Mouse (Mus musculus) heart, embryonic 13.5 days (tissue): Measurements from ENCODE around the gene Ush1g. TPM values are rescaled to one million over a fixed set of nuclear protein-coding genes. Genes with fewer than 3 reads are reported as not detected.

ENCODE experiments used
- ATAC-seq: fragments of 200-750 bp; cut with Nextera tagmentation; 2 replicates; pipeline ENCODE4 v1.8.0; 2017; ENCODE audit warnings: moderate TSS enrichment; ENCODE audit not compliant: insufficient number of reproducible peaks, low FRiP score, low TSS enrichment; ENCODE audit errors: extremely low read depth
- H3K27ac ChIP-seq: fragments of 300-500 bp; sonication (generic); replicated peaks from 2 replicates; pipeline ENCODE4 v1.5.1; 2015; ENCODE audit warnings: moderate library complexity, mild to moderate bottlenecking, inconsistent platforms
- H3K27me3 ChIP-seq: fragments of 300-500 bp; sonication (generic); replicated peaks from 2 replicates; pipeline ENCODE4 v1.6.1; 2015; ENCODE audit warnings: mild to moderate bottlenecking, inconsistent platforms
- H3K36me3 ChIP-seq: fragments of 300-500 bp; sonication (generic); 2 replicates; pipeline ENCODE4 v1.6.1; 2015; ENCODE audit warnings: mild to moderate bottlenecking, inconsistent platforms
- H3K4me1 ChIP-seq: fragments of 300-500 bp; sonication (generic); 2 replicates; pipeline ENCODE4 v1.6.1; 2015; ENCODE audit warnings: inconsistent platforms
- H3K4me2 ChIP-seq: fragments of 300-500 bp; sonication (generic); 2 replicates; pipeline ENCODE4 v1.6.1; 2015; ENCODE audit warnings: inconsistent platforms, mild to moderate bottlenecking, moderate library complexity
- H3K4me3 ChIP-seq: fragments of 300-500 bp; sonication (generic); 2 replicates; pipeline ENCODE4 v1.5.1; 2015; ENCODE audit warnings: moderate library complexity, mild to moderate bottlenecking, inconsistent platforms
- H3K9ac ChIP-seq: fragments of 300-500 bp; sonication (generic); 2 replicates; pipeline ENCODE4 v1.6.1; 2015; ENCODE audit warnings: inconsistent platforms, mild to moderate bottlenecking, moderate library complexity
- H3K9me3 ChIP-seq: fragments of 300-500 bp; sonication (generic); 2 replicates; pipeline ENCODE4 v1.6.1; 2016; ENCODE audit warnings: inconsistent platforms
- WGBS: fragments of 180-500 bp; shearing (Covaris S2); methylation state at CpG from one replicate; pipeline ENCODE4 v1.1.7; 2015; ENCODE audit warnings: mixed read lengths; 5-methylcytosine and 5-hydroxymethylcytosine counted together
- polyA plus RNA-seq: library from polyadenylated mRNA; unstranded; fragments of >200 nt; fragmentation: Nextera tagmentation; extraction: Ambion mirVana; gene quantifications from 2 replicates; pipeline ENCODE4 v1.2.1, GENCODE M21; 2015

The Ush1g gene
- polyA plus RNA-seq, 1 experiment from 2014 or later = 0.13 TPM

GRCm38 (mm10) chr11:115269330-115270066, 52.3 kb downstream of the Ush1g start:
- H3K27me3 ChIP-seq = peaks cover 72% of the 10 kb centered on the region
- H3K27ac ChIP-seq = no peak overlapping the region
- no peak overlapping the region for H3K9ac ChIP-seq
- no peaks in the 10 kb centered on the region for H3K9me3 ChIP-seq
- WGBS = 86% methylated on average over 27 of the region's 27 CpGs
- no peak for ATAC-seq
- peaks cover 26% of the 10 kb centered on the region for H3K36me3 ChIP-seq
- peaks cover 28% of the 10 kb centered on the region for H3K4me1 ChIP-seq
- H3K4me3 ChIP-seq = no peak overlapping the region
- no peak overlapping the region for H3K4me2 ChIP-seq

GRCm38 (mm10) chr11:115267958-115268357, 53.9 kb downstream of the Ush1g start:
- Histone ChIP-seq H3K4me3 (no peak overlapping the region), H3K27me3 (peaks cover 87% of the 10 kb centered on the region), H3K27ac (no peak overlapping the region), H3K9ac (no peak overlapping the region), H3K4me1 (peaks cover 28% of the 10 kb centered on the region), H3K4me2 (no peak overlapping the region), H3K36me3 (peaks cover 26% of the 10 kb centered on the region), H3K9me3 (no peaks in the 10 kb centered on the region)
- no peak for ATAC-seq
- WGBS = 70% methylated on average over 11 of the region's 11 CpGs

GRCm38 (mm10) chr11:115267061-115267883, 54.6 kb downstream of the Ush1g start, which contains the start of gene Grin2c:
Grin2c (minus strand) TSS chr11:115267243.
- H3K9me3 ChIP-seq = no peaks in the 10 kb centered on the region
- H3K27ac ChIP-seq = no peak within 1 kb of the TSS
- H3K9ac ChIP-seq = peak within 1 kb of the TSS; percentile 73
- 6% methylated on average over 42 of the region's 50 CpGs for WGBS
- peaks cover 90% of the 10 kb centered on the region for H3K27me3 ChIP-seq
- H3K4me2 ChIP-seq = peak within 1 kb of the TSS; percentile 78
- ATAC-seq = no peak
- peaks cover 26% of the 10 kb centered on the region for H3K36me3 ChIP-seq
- H3K4me1 ChIP-seq = peaks cover 28% of the 10 kb centered on the region
- peak within 1 kb of the TSS; percentile 52 for H3K4me3 ChIP-seq

- Histone ChIP-seq H3K36me3 (peaks cover 26% of the 10 kb centered on the region), H3K9me3 (no peaks in the 10 kb centered on the region), H3K9ac (peak overlapping the region; percentile 73), H3K27me3 (peaks cover 90% of the 10 kb centered on the region), H3K27ac (no peak overlapping the region), H3K4me3 (peak overlapping the region; percentile 52), H3K4me1 (peaks cover 28% of the 10 kb centered on the region), H3K4me2 (peak overlapping the region; percentile 78)
- no peak for ATAC-seq
- WGBS = 1% methylated on average over 21 of the region's 22 CpGs
These were observed 55.5 kb downstream of the Ush1g start for GRCm38 (mm10) chr11:115266400-115266778.

DNA sequence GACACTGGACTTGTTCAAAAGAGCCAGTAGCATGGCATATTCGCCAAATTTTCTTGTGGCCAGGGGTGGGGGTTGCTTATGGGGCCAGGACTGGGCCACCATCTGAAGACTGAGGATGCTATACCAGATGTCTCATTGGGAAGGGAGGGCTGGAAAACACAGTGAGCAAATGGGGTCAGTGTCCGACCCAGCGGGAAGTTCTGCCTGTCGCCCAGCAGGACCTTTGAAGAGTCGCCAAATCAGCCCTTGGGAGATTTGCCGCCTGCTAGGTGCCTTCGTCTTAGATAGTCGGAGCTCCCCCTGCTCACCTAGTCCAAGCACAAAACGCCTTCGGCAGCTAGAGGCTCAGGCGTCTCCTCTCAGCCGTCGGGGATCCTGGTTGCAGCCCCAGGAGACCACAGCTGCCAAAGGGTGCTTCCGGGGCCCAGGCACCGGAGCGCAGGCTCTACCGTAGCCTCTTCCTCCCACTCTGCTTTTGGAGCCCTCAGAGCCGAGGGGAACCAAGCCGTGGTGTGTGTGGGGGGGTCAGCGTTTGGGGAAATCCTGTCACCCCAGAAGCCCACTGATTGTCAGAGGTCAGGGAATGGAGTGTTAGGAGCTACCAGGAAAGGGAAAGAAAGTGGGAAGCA, 56.0 kb downstream of the Ush1g start:
- Histone ChIP-seq H3K27ac (no peak overlapping the region), H3K9ac (no peak overlapping the region), H3K4me3 (peak overlapping the region; percentile 52), H3K36me3 (peaks cover 22% of the 10 kb centered on the region), H3K4me1 (peaks cover 28% of the 10 kb centered on the region), H3K27me3 (peaks cover 95% of the 10 kb centered on the region), H3K4me2 (peak overlapping the region; percentile 78), H3K9me3 (no peaks in the 10 kb centered on the region)
- 6% methylated on average over 20 of the region's 20 CpGs for WGBS
- no peak for ATAC-seq

Other genes with a start within 250 kb of the Ush1g start
- gene Rab37, start 230.6 kb downstream of the Ush1g start, polyA plus RNA-seq = 1.2 and 1.7 TPM in 2 replicates
- 0.37 and 0.38 TPM in 2 replicates for gene Cd300lf, start 188.0 kb downstream of the Ush1g start, polyA plus RNA-seq
- 23.1 and 24.4 TPM in 2 replicates for gene Slc9a3r1, start 158.7 kb downstream of the Ush1g start, polyA plus RNA-seq
- gene Tmem104, start 134.6 kb downstream of the Ush1g start, polyA plus RNA-seq = 7.1 and 7.7 TPM in 2 replicates
- gene Nat9, start 134.2 kb downstream of the Ush1g start, polyA plus RNA-seq = 13.8 and 19.0 TPM in 2 replicates
- 0.04 TPM in 1 of 2 replicates, not detected in the other for gene Grin2c, start 54.8 kb downstream of the Ush1g start, polyA plus RNA-seq
- 9.5 and 11.7 TPM in 2 replicates for gene Fdxr, start 45.0 kb downstream of the Ush1g start, polyA plus RNA-seq
- 0.71 and 0.74 TPM in 2 replicates for gene Fads6, start 24.4 kb downstream of the Ush1g start, polyA plus RNA-seq
- gene Otop2, start 14.9 kb downstream of the Ush1g start, polyA plus RNA-seq = not detected in 2 replicates
- gene Otop3, start 12.7 kb upstream of the Ush1g start, polyA plus RNA-seq = not detected in 2 replicates
- gene Hid1, start 45.7 kb upstream of the Ush1g start, polyA plus RNA-seq = 6.8 and 7.0 TPM in 2 replicates
- 6.7 and 7.4 TPM in 2 replicates for gene Cdr2l, start 59.9 kb upstream of the Ush1g start, polyA plus RNA-seq
- gene Mrpl58, start 81.7 kb upstream of the Ush1g start, polyA plus RNA-seq = 173 and 184 TPM in 2 replicates
- 1,581 and 1,838 TPM in 2 replicates for gene Atp5h, start 97.9 kb upstream of the Ush1g start, polyA plus RNA-seq
- 8.8 and 12.1 TPM in 2 replicates for gene Kctd2, start 98.1 kb upstream of the Ush1g start, polyA plus RNA-seq
- gene Trim80, start 118.5 kb upstream of the Ush1g start, polyA plus RNA-seq = 0.07 and 0.19 TPM in 2 replicates
- 0.10 and 0.21 TPM in 2 replicates for gene Slc16a5, start 140.4 kb upstream of the Ush1g start, polyA plus RNA-seq
- 6.6 and 6.9 TPM in 2 replicates for gene Armc7, start 153.6 kb upstream of the Ush1g start, polyA plus RNA-seq
- gene Nt5c, start 169.8 kb upstream of the Ush1g start, polyA plus RNA-seq = 57.0 and 59.4 TPM in 2 replicates
- 432 and 502 TPM in 2 replicates for gene Jpt1, start 192.3 kb upstream of the Ush1g start, polyA plus RNA-seq
- 606 and 657 TPM in 2 replicates for gene Sumo2, start 214.2 kb upstream of the Ush1g start, polyA plus RNA-seq
- gene Nup85, start 242.4 kb upstream of the Ush1g start, polyA plus RNA-seq = 111 and 113 TPM in 2 replicates